Mouse (Mus musculus) embryonic facial prominence, embryonic 11.5 days (tissue): ENCODE data around the gene Cyth4. TPM values are rescaled to one million over a fixed set of nuclear protein-coding genes. Genes with fewer than 3 reads are reported as not detected.

ENCODE experiments used
- ATAC-seq: fragments of 200-750 bp; cut with Nextera tagmentation; replicated peaks from 2 replicates; pipeline ENCODE4 v1.8.0; 2017; ENCODE audit warnings: low read depth; ENCODE audit not compliant: insufficient number of reproducible peaks, low FRiP score, low TSS enrichment
- DNase-seq: peaks from one replicate; pipeline ENCODE4 v3.0.0-alpha.2; 2015; ENCODE audit warnings: low spot score
- H3K27ac ChIP-seq: fragments of 300-500 bp; sonication (generic); replicated peaks from 2 replicates; pipeline ENCODE4 v1.5.1; 2014; ENCODE audit warnings: mild to moderate bottlenecking, low read depth, low read length, control low read depth
- H3K27me3 ChIP-seq: fragments of 300-500 bp; sonication (generic); 2 replicates; pipeline ENCODE4 v1.6.1; 2014; ENCODE audit warnings: mild to moderate bottlenecking, low read length, moderate library complexity, mixed read lengths; ENCODE audit not compliant: control insufficient read depth, insufficient read depth
- H3K36me3 ChIP-seq: fragments of 300-500 bp; sonication (generic); replicated peaks from 2 replicates; pipeline ENCODE4 v1.6.1; 2014; ENCODE audit warnings: low read depth, mild to moderate bottlenecking, low read length, moderate library complexity, mixed read lengths; ENCODE audit not compliant: control insufficient read depth, insufficient read depth
- H3K4me1 ChIP-seq: fragments of 300-500 bp; sonication (generic); 2 replicates; pipeline ENCODE4 v1.6.1; 2014; ENCODE audit warnings: low read length, mixed read lengths; ENCODE audit not compliant: control insufficient read depth, insufficient read depth
- H3K4me2 ChIP-seq: fragments of 300-500 bp; sonication (generic); 2 replicates; pipeline ENCODE4 v1.6.1; 2014; ENCODE audit warnings: low read depth, mild to moderate bottlenecking, control low read depth, low read length, moderate library complexity
- H3K4me3 ChIP-seq: fragments of 300-500 bp; sonication (generic); 2 replicates; pipeline ENCODE4 v1.5.1; 2014; ENCODE audit warnings: low read depth, low read length, control low read depth
- H3K9ac ChIP-seq: fragments of 300-500 bp; sonication (generic); replicated peaks from 2 replicates; pipeline ENCODE4 v1.6.1; 2014; ENCODE audit warnings: mild to moderate bottlenecking, control low read depth, low read length
- H3K9me3 ChIP-seq: fragments of 300-500 bp; sonication (generic); replicated peaks from 2 replicates; pipeline ENCODE4 v1.6.1; 2016; ENCODE audit warnings: mild to moderate bottlenecking, low read length, inconsistent platforms, mixed read lengths; ENCODE audit not compliant: control insufficient read depth
- WGBS: fragments of 180-500 bp; shearing (Covaris S2); extraction: QIAGEN DNeasy Blood & Tissue Kit; methylation state at CpG from one replicate; pipeline ENCODE4 v1.1.7; 2014; 5-methylcytosine and 5-hydroxymethylcytosine counted together
- polyA plus RNA-seq: library from polyadenylated mRNA; unstranded; fragments of >200 nt; fragmentation: Nextera tagmentation; extraction: Ambion mirVana; gene quantifications from 2 replicates; pipeline ENCODE4 v1.2.1, GENCODE M21; 2014

The Cyth4 gene
- polyA plus RNA-seq, 1 experiment from 2014 or later: 2.1 TPM

DNA sequence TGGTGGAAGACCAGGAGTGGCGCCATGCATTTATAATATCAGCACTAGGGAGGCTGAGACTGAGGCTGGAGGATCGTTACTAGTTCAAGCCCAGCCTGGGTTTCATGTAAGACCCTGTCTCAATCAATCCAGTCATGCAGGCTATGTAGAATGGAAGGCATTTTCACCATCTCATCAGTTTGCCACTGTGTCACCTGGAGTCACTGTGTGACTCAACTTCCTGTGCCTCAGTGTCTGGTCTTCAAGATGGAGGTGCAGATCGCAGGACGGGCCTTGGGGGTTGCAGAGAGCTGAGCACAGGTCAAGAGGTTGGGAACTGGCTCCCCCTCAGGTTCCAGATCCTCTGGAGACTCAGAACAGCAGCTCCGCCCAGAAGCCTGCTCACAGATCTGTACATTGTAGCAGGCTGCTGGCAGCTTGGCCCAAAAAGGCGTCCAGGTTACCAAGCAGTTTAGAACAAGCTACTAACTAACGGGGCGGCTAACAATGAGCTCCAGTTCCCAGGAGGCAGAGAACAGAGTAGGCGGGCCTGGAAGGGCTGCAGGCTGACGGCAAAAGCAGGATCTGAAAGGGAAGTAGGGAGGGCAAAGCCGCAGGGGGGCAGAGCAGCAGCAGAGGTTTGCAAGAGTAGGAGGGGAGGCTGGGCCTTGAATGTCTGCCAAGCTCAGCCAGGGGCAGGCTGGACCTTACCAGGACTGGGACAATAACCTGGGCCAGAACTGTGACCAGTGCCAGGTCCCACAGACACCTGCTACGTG, 14.0 kb downstream of the Cyth4 start:
- no peaks in the 10 kb centered on the region for H3K4me1 ChIP-seq
- H3K36me3 ChIP-seq: no peaks in the 10 kb centered on the region
- H3K27me3 ChIP-seq: no peaks in the 10 kb centered on the region
- no peak overlapping the region for H3K4me3 ChIP-seq
- no peak overlapping the region for H3K4me2 ChIP-seq
- H3K9me3 ChIP-seq: no peaks in the 10 kb centered on the region
- DNase-seq (peak; percentile 3), ATAC-seq (no peak)
- 35% methylated on average over 12 of the region's 12 CpGs for WGBS
- H3K27ac ChIP-seq: no peak overlapping the region
- H3K9ac ChIP-seq: no peak overlapping the region

DNA sequence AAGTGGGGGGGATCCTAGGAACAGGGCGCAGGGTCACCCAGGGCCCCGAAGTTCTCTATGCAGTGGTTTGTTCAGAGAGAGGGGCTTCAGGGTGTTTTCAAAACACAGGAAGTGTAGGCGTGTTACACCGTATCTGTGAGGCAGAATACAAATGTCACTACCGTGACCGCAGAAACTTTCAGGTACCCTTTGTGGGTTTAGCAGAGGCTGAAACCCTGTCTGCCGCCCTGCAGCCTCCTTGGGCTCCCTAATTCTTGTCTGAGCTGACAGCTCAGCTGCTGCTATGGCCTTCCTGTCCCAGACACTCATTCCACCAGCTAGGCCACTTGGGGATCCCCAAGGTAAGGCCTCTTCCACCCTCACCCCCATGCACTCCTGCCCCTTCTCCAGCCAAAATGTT, 17.7 kb downstream of the Cyth4 start:
- H3K4me3 ChIP-seq: no peak overlapping the region
- H3K27me3 ChIP-seq: no peaks in the 10 kb centered on the region
- no peaks in the 10 kb centered on the region for H3K9me3 ChIP-seq
- H3K4me2 ChIP-seq: no peak overlapping the region
- ATAC-seq (no peak), DNase-seq (no peak)
- H3K27ac ChIP-seq: no peak overlapping the region
- no peaks in the 10 kb centered on the region for H3K4me1 ChIP-seq
- WGBS: 88% methylated on average over 7 of the region's 7 CpGs
- H3K9ac ChIP-seq: no peak overlapping the region
- H3K36me3 ChIP-seq: no peaks in the 10 kb centered on the region

DNA sequence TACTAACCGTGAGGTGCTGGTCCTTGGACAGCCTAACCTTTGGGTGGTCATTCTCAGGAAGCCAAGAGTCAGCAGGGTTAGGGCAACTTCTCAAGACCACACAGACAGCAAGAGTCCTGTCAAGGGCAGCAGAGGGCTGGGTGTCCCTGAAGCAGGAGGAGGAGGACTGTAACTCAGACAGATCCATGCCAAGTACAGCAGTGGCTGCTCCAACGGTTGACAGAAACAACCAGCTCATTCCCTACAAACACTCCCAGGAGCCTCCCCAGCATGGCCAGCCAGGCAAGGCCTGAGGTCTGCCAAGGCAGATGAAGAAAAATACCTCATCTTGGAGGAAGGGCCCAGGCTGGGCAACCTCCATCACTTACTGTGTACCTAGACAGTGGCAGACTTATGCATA, 20.1 kb downstream of the Cyth4 start:
- Histone ChIP-seq H3K36me3 (no peaks in the 10 kb centered on the region), H3K4me3 (no peak overlapping the region), H3K4me1 (no peaks in the 10 kb centered on the region), H3K9ac (no peak overlapping the region), H3K27me3 (no peaks in the 10 kb centered on the region), H3K9me3 (no peaks in the 10 kb centered on the region), H3K27ac (no peak overlapping the region), H3K4me2 (no peak overlapping the region)
- DNase-seq (no peak), ATAC-seq (no peak)
- 85% methylated on average over 2 of the region's 2 CpGs for WGBS

DNA sequence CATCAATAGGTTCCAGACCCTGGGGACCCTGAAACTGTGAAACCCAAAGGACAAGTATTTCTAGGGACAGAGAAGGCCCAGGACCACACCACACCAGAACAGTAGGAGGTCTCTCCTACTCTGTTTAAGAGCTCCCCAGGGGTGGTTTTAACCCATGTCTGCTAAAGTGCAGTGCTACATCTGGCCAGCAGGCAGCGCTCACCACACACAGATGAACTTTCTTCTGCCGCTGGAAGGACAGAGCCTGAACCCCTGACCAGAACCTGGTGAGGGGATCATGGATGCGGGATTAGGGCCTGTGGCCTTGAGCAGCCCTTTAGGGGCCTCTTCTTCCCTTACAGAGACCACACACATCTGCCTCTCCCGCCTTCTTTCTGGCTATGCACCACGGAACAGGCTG, 26.6 kb downstream of the Cyth4 start:
- no peak overlapping the region for H3K9ac ChIP-seq
- H3K9me3 ChIP-seq: no peaks in the 10 kb centered on the region
- ATAC-seq (no peak), DNase-seq (peak; percentile 77)
- no peak overlapping the region for H3K4me2 ChIP-seq
- H3K36me3 ChIP-seq: no peaks in the 10 kb centered on the region
- no peaks in the 10 kb centered on the region for H3K27me3 ChIP-seq
- no peaks in the 10 kb centered on the region for H3K4me1 ChIP-seq
- H3K4me3 ChIP-seq: no peak overlapping the region
- 16% methylated on average over 5 of the region's 5 CpGs for WGBS
- no peak overlapping the region for H3K27ac ChIP-seq

DNA sequence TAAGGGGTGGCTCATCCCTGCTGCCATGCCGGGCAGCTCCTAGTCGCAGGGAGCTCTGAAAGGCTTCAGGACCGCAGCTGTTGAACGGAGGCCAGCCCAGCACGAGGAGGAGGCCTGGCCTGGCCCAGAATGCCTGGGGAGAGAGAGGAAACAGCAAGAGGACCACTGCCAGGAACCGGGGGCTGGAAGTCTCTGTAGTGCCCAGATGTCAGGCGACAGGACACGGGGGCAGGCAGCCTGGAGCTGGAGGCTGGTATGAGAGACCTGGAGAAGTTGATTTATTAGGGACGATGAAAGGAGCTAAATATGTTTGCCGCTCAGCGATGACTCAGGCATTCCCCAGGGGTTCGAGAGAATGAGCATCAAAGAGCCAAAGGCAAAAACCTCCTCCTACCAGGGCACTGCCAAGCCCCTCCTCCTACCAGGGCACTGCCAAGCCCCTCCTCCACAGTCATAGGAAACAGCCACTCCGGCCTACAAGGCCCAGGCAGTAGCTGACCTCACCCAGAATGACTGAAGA, 27.6 kb downstream of the Cyth4 start:
- no peak for DNase-seq

DNA sequence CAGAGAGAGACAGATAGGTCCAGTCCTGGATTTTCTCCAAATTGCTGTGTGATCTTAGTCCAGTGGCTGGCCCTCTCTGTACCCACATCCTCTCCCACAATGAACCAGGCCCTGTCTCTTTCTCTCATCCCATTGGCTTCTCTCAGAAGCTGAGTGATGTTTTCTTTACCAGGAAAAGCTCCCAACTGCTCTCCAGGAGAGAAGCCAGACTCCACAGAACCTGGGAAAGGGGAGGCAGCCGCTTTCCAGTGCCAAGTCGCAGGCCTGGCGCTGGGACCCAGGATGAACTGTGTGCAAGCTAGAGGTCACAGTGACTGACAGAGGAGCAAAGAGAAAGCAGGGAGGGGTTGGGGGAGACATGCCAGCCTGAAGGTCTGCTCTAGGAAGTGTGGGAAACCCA, 28.1 kb downstream of the Cyth4 start:
- WGBS: 70% methylated on average over 3 of the region's 3 CpGs
- no peaks in the 10 kb centered on the region for H3K27me3 ChIP-seq
- no peaks in the 10 kb centered on the region for H3K9me3 ChIP-seq
- no peak overlapping the region for H3K4me3 ChIP-seq
- no peaks in the 10 kb centered on the region for H3K4me1 ChIP-seq
- H3K4me2 ChIP-seq: no peak overlapping the region
- H3K36me3 ChIP-seq: no peaks in the 10 kb centered on the region
- no peak for DNase-seq
- H3K27ac ChIP-seq: no peak overlapping the region
- H3K9ac ChIP-seq: no peak overlapping the region
- no peak for ATAC-seq

More for the DNA sequence above, 27.6 kb downstream of the Cyth4 start:
- no peaks in the 10 kb centered on the region for H3K9me3 ChIP-seq
- no peaks in the 10 kb centered on the region for H3K4me1 ChIP-seq
- ATAC-seq: no peak
- H3K36me3 ChIP-seq: no peaks in the 10 kb centered on the region
- no peak overlapping the region for H3K9ac ChIP-seq
- H3K4me2 ChIP-seq: no peak overlapping the region
- H3K27ac ChIP-seq: no peak overlapping the region
- WGBS: 59% methylated on average over 13 of the region's 13 CpGs
- H3K4me3 ChIP-seq: no peak overlapping the region
- H3K27me3 ChIP-seq: no peaks in the 10 kb centered on the region

DNA sequence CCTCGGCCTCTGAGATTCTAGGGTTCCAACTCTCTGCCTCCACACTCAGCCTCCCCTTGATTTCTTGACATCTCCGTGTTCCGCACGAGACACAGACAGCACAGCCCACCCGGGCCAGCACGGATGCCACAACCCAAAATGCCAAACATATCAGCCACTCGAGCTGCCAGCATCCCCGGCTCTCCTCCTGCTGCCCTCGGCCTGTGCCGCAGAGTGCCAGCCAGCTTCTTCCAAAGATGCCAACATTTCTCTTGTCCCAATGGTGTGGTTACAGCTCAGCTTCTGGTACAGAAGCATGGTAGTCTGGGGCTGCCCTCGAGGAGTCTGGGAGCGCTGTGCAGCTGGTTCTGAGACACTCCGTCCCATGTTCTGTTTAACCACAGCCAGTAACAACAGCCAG, 29.4 kb downstream of the Cyth4 start:
- no peak overlapping the region for H3K9ac ChIP-seq
- 88% methylated on average over 13 of the region's 13 CpGs for WGBS
- H3K4me2 ChIP-seq: no peak overlapping the region
- no peak overlapping the region for H3K4me3 ChIP-seq
- no peaks in the 10 kb centered on the region for H3K27me3 ChIP-seq
- no peak overlapping the region for H3K27ac ChIP-seq
- no peak for DNase-seq
- no peak for ATAC-seq
- H3K4me1 ChIP-seq: no peaks in the 10 kb centered on the region
- H3K9me3 ChIP-seq: no peaks in the 10 kb centered on the region
- H3K36me3 ChIP-seq: no peaks in the 10 kb centered on the region

DNA sequence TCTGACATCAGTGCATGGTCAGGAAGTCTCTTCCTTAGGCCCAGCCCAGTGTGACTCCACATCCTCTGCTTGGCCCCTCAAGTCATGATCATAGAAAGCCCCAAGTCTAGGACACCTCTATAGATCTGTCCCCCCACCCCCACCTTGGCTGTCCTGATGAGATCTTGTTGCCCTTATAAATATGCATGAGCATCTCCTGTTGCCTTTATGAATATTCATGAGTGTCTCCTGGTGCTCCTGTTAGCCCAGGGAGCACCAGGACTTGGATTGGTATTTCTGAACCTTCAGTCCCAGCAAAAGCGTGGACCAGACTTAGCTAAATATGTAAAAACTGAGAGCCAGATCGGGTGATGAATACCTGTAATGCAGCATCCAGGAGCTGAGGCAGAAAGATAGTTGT, 35.5 kb downstream of the Cyth4 start:
- Histone ChIP-seq H3K4me2 (no peak overlapping the region), H3K9me3 (no peaks in the 10 kb centered on the region), H3K27ac (no peak overlapping the region), H3K4me3 (no peak overlapping the region), H3K4me1 (no peaks in the 10 kb centered on the region), H3K27me3 (no peaks in the 10 kb centered on the region), H3K36me3 (no peaks in the 10 kb centered on the region), H3K9ac (no peak overlapping the region)
- ATAC-seq: no peak
- 67% methylated on average over 2 of the region's 2 CpGs for WGBS
- no peak for DNase-seq
